Mouse (Mus musculus) hematopoietic stem cell, adult 5-6 weeks (primary cell): ENCODE measurements around the gene Minos1. TPM values are rescaled to one million over a fixed set of nuclear protein-coding genes. Genes with fewer than 3 reads are reported as not detected.

Source experiments
- ATAC-seq, 2 experiments: fragments of 125-278 bp in 1 of 2; replicated peaks in 1 of 2; 2 replicates each; pipeline ENCODE4 v1.8.0; 2016 to 2017; ENCODE audit warnings: inconsistent platforms in 2 of 2, mild to moderate bottlenecking in 2 of 2, moderate number of reproducible peaks in 2 of 2, low read depth in 1 of 2, moderate TSS enrichment in 1 of 2; ENCODE audit not compliant: low FRiP score in 2 of 2, poor library complexity in 2 of 2, severe bottlenecking in 2 of 2, insufficient read depth in 1 of 2, low TSS enrichment in 1 of 2
- total RNA-seq: library from RNA; stranded (forward); fragments of 172-1452, 232-1000 nt; gene quantifications from 2 replicates; pipeline ENCODE4 v1.2.3, GENCODE M21; 2017

Minos1 gene
- total RNA-seq, 1 experiment from 2014 or later, result 143 TPM

DNA sequence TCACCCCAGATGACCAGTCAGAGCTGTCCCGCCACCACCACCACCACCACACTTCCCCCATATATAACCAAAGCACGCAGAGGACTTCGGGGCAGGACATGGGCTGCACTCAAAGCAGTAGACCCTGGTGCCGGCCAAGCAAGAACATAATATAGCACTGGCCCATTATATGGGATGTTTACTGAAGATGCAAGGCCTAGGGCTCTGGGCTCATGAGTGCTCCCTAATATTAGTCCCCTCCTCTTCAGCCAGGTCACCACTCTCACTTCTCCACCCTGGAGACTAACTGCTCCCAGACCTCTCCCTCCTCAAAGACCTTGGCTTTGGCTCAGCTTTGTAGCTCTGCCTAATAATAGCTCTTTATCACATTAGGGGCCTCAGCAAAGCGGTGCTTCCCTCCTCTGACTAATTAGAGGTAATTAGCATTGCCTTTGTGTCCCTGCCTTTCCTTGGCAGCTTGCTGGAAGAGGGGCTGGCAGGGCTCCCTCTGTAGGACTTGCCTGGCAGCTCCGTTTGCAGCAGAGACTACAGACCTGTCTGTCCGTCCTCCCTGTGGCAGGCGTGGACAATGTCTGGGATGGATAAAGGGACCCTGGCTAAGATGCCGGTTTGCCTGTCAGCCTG, 76.5 kb downstream of the Minos1 start:
- ATAC-seq, result no peak

DNA sequence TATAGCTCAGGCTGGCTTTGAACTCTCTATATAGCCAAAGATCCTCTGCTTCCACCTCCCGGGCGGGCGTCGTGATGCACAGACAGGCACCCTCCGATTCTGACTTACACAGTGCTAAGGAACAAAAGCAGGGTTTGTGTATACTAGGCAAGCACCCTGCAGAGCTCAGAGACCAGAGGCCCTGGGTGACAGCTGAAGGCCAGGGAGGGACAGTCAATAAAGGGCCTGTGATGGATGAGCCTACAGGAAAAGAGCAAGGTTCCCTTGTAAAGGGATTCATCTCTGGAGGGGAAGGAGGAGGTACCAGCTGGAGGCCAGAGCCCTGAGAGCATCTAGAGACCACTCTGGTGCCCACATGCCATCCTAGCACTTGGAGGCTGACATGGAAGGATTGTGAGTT, 77.5 kb downstream of the Minos1 start:
- ATAC-seq, result no peak

DNA sequence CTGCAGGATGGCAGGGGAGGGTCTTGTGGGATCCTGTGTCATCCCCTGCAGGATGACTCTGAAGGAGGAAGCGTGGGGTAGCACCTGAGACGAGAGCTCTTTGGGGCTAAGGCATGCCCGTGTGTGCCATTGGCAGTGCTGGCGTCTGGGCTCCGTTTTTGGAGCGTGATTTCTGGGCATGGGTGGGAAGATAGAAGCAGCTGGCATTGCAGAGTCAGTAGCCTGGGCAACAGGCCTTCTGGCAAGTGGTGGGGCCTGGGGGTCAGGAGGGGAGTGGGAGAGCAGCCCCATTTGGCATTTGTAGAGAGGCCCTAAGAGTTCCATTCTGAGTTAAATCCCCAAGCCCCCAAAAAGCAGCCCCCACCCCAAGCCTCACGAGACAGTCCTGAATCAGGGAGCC, 78.1 kb downstream of the Minos1 start:
- no peak for ATAC-seq

Other genes with a start within 250 kb of the Minos1 start
- 10.4 and 12.3 TPM in 2 replicates for gene Otud3, start 217.2 kb downstream of the Minos1 start, total RNA-seq
- not detected in 2 replicates for gene Rnf186, start 164.0 kb downstream of the Minos1 start, total RNA-seq
- gene Tmco4, start 158.2 kb downstream of the Minos1 start, total RNA-seq, result 14.0 and 22.8 TPM in 2 replicates
- gene Htr6, start 55.5 kb downstream of the Minos1 start, total RNA-seq, result not detected in 2 replicates
- 0.45 TPM in 1 of 2 replicates, not detected in the other for gene Nbl1, start 38.1 kb downstream of the Minos1 start, total RNA-seq
- 96.1 and 101 TPM in 2 replicates for gene Capzb, start 61.8 kb upstream of the Minos1 start, total RNA-seq
- 0.94 TPM in 1 of 2 replicates, not detected in the other for gene Pqlc2, start 179.6 kb upstream of the Minos1 start, total RNA-seq
- 7.9 and 16.1 TPM in 2 replicates for gene Akr7a5, start 179.6 kb upstream of the Minos1 start, total RNA-seq
- gene Mrto4, start 221.5 kb upstream of the Minos1 start, total RNA-seq, result 47.8 and 56.2 TPM in 2 replicates
- 31.6 and 35.0 TPM in 2 replicates for gene Emc1, start 221.5 kb upstream of the Minos1 start, total RNA-seq
- gene Ubr4, start 221.5 kb upstream of the Minos1 start, total RNA-seq, result 72.9 and 77.5 TPM in 2 replicates